Mouse (Mus musculus) T-cell, adult 2 months (primary cell): ENCODE results near the gene Casc4.

ENCODE experiments used
- DNase-seq: peaks from one replicate; pipeline ENCODE4 v3.0.0; 2022; ENCODE audit warnings: low spot score

The Casc4 gene

DNA sequence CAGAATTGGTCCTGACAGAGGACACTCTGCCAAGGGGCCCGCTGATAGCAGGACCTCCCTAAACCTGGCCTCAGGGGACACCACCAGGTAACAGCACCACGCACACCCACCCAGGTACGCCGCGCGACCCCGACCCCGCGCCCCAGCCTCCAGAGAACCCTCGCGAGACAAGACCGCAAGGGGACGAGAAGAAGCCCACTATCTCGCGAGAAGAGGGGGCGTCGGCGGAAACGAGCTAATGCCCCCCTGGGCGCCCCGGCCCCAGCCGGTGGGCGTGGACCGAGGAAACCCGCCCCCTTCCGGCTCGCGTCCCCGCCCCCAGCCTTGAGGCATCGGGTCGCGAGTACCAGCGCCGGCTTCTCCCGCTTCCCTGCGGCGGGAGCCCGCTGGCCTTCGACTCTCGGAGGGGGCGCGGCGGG, at the start of gene Casc4:
TSS of gene Casc4 (plus strand) at position 339 of the 419 bp plus-strand sequence.
- DNase-seq, result peak; percentile 93

DNA sequence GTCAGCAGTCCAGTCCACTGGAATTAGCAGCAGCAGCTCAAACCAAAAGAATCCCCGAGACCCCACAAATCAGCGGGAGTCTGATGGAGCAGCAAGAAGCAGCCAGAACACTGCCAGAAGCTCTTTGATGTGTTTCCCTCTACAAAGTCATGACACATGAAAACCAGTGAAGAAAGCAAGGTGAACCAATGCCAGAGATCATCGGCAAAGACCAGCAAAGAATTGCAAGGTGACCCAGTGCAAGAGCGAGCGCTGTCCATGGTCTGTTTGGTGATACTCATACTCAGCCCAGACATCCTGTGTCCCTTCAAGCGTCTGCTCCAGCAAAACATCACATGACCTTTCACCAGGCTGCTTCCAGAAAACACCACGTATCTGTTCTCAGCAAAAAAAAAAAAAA, 45.0 kb upstream of the Casc4 start:
- DNase-seq, result no peak

DNA sequence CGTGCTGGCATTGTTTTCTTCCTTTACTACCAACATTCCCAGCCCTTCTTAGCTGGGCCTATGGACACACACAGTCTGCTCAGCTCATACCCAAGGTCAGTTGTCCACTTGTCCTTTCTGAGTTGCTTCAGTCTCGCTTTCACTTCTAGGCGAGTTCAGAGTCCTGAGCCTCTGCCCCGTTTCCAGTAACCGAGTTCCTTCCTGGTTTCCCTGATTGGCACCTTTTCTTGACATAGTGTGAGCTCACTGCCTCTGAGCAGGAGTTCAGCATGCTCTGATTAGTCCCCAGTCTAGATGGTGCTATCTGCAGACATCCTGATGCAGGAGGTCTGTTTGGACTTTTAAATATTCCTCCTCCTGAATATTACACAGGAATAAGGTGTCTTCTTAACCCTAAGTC, 42.1 kb upstream of the Casc4 start:
- DNase-seq, result no peak

DNA sequence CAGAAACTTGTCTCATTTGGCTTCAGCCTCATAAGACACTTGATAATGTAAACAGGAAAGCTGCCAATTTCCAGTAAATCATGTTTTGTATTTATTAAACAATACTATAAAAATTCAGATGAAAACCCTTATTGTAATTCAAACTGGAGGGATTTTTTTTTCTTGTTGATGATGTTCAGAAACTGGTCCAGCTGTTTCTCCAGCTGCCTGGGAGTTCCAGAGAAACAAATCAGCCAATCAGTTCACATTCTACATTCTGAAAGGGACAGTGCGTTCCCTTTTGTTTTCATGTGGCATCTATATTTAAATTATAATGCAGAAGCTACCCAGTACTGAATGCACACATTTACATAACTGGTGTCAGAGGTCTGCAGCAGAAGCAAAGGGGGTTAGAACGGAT, 40.6 kb upstream of the Casc4 start:
- no peak for DNase-seq

DNA sequence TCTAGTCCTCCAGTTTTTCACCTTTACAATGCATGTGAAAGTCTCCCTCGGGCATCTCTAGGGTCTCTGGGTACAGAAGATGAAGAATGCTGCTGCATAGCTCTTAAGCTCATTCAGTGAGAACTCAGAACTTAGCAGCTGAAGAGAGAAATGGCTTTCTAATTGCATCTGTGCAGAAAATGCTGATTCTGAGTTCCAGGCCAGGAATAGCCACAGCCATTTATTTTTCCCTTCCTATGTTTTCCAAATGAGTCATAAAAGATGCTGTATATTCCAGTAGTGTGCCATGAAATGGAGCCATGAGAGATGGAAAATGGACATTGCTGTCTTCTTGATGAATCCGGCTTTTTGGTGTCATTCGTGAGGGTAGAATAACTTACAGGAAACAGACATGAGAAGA, 38.4 kb upstream of the Casc4 start:
- DNase-seq, result no peak

DNA sequence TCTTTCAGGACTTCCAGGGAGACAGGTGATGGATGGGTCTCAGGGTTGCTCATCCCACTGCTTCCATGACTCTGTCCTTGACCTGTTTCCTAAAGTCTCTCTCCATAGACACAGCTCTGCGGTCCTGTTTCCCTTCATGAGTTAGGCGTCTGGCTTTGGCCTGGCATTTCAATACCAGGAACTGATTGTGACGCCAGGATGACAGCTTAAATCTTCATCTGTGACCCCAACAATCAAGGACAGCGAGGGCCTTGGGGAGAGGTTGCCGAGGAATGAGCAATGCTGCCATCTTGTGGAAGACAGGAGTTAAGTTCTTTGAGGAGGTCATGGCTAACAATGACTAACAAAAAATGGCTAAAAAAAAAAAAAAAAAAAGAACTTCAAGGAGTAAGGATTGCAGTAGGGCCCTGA, 34.3 kb upstream of the Casc4 start:
- DNase-seq, result peak; percentile 33

DNA sequence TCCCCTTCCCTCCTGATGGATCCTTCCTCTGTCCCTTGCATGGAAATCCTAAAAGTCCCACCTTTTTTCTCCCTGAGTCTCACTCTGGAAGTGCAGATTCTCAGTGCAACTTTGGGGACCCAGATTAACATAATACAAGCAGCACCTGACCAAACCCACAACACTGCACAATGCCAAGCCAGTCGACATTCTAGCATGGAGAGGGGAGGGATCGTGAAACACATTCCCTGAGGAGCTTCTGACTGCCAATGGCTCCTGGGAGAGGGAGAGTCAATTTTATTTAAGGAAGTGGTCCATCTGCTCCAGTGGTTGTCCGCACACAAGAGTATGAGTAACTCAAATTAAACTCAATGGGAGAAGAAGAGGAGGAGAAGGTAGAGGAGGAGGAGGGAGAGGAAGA, 31.8 kb upstream of the Casc4 start:
- no peak for DNase-seq

DNA sequence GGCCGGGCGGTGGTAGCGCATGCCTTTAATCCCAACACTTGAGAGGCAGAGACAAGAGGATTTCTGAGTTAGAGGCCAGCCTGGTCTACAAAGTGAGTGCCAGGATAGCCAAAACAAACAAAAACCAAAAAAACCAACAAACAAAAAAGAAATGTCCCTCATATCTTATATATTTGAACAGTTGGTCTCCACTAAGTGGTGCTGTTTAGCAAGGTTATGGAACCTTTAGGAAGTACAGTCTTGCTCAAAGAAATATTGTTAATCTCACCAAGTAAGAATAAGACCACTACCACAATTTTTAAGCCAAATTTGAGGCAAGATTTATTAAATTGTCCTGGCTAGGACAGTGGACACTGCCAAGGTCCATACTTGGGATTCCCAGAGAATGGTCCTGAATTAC, 25.3 kb upstream of the Casc4 start:
- no peak for DNase-seq

DNA sequence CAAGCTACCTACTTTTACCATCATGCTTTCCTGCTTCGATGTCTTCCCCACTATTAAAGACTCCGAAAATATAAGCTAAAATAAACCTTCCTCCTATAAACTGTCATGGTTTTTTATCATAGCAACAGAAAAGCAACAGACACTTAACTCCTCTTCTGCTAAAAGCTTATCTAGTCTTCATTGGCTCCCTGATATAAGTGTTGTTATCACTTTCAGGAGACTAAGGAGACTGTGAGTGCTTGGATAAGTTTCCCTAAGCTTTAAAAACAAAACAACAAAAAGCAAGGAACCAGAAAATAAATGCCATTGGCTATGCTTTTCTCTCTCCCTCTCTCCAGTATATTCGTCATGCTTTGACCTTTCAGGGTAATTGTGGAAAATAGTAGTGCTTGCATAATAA, 24.5 kb upstream of the Casc4 start:
- DNase-seq, result no peak

DNA sequence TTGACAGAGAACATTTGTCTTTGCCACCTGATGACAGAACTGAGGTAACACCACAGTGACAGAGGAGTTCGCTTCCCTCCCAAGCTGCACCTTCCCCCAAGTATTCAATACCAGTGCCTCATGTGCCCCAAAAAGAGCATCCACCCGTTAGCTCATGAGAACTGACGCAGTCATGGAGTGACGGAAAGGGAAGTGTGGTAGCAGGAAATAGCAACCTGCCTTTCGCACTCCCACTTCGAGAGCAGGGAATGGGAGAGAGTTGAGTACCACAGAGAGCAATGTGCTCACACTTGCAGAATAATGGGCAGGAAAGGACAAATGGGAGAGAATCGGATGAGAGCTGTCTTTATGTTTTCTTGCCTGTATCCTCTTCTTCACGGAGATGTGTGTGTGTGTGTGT, 20.7 kb upstream of the Casc4 start:
- DNase-seq, result no peak

DNA sequence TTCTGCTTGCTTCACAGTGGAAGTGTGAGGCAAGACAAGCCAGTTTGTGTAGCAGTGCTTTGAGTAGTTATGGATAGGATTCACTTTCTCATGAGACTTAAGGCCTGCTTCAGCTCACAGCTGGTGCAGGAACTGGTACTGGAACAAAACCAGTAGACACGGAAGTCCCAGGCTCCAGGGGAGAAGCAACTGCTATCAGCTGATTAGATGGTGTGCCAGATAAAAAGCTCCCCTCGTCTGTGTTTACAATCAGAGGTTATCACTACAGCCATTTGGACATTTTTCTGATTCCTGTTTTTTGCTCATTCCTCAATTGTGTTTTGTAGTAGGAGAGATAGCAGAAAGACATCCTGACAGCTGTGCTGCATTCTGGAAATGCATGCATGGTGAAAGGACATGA, 14.7 kb upstream of the Casc4 start:
- no peak for DNase-seq

DNA sequence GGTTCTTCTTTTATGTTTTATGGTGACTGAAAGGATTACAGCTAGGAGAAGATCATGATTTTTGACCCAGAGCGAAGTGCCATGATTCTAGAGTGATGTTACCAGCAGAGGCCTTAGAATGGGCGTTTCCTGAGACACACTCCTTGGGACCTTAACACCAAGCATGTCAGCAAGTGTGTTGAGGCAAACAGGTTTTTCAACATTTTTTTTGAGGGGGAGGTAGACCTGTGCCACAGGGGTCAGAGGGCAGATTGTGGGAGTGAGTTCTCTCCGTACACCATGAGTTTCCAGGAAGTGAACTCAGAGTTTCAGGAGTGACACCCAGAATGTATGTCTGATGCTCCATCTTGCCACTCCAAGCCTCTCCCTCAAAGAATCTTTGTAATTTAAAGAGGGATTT, 12.8 kb upstream of the Casc4 start:
- no peak for DNase-seq

DNA sequence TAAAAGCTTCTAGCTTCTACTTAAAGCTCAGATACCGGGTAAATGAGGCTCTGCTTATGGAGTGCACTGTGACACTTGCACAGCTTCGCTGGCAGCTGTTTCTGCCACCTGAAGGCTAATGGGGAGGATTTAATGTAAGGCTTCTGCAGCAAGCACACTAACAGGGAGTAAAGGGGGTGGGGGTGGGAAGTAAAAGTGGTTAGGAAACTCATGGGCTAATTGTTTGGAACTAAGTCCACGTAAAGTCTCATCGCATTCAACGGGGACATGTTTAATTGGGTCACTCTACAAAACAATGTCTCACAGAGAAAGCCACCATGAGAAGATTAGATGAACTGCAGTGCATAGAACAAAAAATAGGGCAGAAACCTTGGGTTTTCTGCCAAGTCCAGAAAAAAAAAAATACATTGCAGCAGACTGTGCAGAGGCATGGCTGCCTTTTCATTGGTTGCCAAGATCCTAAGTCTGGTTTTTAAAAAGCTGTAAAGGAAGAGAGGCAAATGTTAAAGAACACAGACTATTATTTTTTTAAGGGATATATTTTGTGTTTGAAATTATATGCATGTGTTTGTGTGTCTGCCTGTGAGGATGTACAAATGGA, 7.3 kb upstream of the Casc4 start:
- DNase-seq, result no peak

DNA sequence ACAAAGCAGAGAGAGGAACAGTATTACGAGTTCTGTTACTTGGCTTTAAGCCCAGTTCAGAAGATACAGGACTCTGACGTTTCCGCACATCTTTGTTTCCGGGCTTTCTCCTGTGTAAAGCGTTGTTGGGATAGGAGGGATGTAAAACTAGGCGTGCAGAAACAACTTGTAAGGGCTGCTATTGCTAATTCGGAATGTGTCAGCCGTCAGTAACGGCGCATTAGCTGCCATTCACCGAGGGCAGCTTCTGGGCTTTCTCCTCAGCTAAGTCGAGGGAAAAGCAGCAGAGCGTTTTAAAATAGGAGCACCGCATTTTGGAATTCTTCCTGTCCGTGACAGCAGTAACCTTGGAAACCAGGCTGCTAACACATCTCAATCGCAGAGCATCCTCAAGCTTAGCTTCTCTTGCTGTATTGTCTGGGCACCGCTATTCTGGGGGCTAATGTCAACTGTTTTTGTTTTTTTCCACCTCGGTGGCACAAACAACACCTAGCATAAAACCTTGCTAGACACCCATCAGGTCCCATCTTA, 634 bp upstream of the Casc4 start:
- peak; percentile 68 for DNase-seq

DNA sequence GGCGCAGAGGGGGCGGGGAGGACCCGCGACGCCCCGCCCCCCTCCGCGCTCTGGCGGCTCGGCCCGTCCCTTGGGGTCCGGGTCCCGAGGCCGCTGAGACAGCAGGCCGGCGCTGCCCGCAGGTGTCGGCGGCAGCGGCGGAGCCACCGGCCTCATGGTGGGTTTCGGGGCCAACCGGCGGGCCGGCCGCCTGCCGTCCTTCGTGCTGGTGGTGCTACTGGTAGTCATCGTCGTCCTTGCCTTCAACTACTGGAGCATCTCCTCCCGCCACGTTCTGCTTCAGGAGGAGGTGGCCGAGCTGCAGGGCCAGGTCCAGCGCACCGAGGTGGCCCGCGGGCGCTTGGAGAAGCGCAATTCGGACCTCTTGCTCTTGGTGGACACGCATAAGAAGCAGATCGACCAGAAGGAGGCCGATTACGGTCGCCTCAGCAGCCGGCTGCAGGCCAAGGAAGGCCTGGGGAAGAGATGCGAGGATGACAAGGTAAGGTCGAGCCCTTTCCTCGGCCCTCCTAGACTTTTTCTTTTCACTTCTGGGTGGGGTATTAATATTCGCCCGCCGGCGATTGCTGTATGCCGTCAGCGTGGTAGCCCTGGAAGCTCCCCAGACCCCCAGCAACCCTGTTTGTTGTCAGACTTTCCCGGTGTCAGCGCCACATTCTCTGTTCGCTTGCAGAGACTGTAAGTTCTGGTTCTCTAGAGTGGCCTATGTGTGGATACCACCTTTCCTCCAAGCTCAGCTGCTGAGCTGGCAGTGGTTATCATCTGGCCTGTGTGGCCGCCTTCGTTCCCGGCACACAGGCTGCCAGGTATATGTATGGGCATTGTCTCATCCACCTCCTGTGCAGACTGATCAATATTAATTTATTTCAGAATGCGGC, 520 bp downstream of the Casc4 start:
- DNase-seq, result no peak

DNA sequence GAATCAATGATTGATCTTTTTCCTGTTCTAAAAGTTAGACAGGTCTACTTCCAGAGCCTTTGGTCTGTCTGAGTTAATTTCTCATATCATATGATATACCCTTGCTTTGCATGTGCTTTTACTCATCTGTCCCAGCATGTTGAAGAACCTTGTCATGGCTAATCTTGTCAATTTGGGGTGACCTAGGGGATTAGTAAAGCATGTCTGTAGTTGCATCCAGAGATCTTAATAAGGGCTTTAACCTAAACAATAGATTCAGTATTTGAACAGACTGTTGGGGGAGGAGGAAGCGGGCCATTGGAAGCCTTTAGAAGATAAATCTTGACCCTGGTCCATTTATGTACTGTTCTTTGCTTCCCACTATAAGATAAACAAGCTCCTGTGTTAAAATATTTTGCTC, 12.7 kb downstream of the Casc4 start:
- DNase-seq, result no peak

DNA sequence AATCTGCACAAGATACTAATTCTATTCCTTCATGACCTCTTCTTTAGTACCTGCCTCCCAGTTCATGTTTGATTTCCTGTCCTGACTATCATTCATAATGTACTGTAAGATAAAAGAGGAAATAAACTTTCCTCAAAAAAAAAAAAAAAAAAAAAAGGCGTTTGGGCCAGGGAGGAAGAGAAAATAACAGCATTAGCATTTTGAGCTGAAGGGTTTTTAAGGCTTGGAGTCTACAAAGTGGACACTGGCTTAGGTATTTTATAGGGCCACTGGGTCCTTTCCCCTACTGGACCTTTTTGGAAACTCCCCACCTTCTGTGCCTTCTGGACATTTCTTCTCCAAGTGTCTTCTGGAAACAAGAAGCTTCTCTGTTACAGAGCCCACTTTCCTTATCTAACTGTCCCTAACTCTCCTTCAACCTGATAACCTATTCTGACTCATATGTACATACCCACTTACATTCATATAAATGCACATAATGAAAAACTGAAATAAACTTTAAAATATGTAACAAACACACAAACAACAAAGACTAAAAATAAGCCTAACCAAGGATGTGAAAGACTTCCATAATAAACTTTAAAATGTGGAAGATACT, 18.8 kb downstream of the Casc4 start:
- DNase-seq, result no peak

DNA sequence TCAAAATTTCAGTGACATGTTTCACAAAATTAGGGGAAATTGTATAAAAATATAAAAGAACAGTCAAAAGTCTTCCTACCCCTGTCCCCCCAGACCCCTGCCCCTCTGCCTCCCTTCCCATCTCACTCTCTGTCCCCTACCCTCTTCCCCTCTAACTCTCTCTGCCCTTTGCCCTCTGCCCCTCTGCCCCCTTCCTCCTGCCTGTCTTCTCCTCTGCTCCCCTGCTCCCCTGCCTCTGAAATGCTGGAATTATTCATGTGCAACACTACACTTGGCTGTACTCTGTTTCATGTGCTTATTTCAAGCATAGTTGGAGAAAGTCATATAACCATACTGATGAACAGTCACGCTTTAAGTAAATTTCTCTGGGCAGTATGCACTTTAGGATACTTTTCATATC, 19.6 kb downstream of the Casc4 start:
- no peak for DNase-seq

DNA sequence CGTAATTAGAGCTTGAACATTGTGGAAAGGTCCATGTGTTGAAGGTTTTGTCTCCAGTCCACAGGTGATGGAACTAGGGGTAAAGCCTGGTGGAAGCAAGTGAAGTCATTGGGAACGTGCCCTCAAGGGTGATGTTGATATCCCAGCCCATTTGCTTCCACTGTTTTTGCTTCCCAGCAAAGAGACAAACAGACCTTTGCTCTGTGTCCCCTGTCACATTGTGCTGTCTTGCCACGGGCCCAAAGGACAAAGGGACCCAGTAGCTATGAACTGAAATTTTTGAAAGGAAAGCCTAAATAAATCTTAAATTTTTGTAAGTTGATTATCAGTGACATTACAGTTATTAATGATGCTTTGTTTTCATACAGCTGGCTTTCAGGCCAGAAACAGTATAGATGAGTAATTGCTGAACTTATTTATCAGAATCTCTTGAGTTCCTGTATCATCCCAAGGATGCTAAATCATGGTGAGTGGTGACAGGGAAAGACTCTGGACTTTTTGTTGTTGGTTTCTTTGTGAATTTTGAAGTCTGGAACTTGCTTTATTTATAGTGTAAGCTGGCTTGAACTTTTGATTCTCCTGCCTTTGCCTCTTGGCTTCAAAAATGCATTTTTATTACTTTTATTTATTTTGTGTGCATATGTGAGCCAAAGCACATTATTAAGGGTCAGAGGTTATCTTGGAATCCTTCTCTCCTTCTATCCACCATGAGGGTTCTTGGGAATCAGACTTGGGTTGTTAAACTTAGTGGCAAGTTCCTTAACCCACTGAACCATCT, 22.1 kb downstream of the Casc4 start:
- DNase-seq, result no peak

DNA sequence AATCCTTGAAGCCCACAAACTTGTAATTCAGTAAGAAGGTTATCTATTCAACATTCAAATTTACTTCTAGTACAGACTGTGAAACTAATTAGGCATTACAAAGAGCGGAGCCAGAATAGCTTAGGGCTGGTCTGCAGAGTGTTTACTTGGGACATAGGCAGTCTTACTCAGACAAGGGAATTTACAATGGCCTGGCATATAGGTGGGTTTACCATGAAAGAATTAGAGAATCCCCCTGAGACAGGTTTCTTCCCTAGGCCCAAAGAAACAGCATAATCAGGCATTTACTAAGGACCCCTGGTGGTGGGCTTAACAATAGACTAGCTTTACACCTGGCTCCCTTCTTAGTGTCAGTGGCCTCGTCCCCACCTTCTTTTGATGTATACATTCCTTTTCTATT, 28.5 kb downstream of the Casc4 start:
- no peak for DNase-seq

DNA sequence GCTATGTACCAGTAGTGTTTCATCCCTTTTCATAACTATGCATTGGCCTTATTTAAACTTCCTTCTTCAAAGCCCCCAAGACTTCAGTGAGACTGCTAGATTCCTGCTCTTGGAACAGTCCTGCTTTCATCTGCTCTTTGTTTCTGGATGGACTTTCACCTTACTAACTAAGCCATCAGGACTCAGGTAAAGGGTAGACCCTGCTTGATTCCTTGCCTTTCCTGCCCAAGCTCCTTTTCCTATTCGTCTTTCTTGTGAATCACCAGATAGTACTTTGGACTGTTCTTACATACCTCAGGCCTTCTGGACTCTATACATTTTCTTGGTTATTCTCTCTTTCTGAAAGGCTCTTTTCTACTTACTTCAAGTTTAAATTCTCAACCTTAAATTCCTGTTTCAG, 30.1 kb downstream of the Casc4 start:
- no peak for DNase-seq

DNA sequence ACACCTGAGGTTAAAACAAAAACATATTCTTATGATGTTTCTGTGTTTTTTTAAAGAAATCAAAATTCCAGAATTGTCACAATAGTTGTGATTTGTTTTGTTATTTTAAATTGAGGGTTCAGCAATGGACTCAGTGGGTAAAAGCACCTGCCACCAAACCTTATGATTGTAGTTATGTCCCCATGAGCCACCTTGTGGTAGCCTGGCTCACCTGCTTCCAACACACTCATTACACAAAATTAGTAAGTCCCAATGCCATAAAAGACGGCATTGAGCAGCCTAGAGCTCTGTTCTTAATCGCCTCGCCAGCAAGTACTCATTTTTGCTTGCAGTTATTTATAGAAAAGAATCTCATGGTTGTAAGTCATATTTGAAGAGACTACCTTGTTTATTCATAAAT, 43.2 kb downstream of the Casc4 start:
- DNase-seq, result no peak
